Mouse (Mus musculus) telencephalon, adult 2 months (tissue): ENCODE data around the gene Tnnt3.

Source experiments
- DNase-seq: peaks from one replicate; pipeline ENCODE4 v3.0.0-alpha.2; 2011; ENCODE audit warnings: low read depth, low spot score

Tnnt3 gene

GRCm38 (mm10) chr7:142498575-142498974, at the start of gene Tnnt3:
Tnnt3 (plus strand) TSS chr7:142498836.
- DNase-seq, result no peak

GRCm38 (mm10) chr7:142449038-142449617, 49.5 kb upstream of the Tnnt3 start:
- no peak for DNase-seq

- DNase-seq, result no peak
Measured at GRCm38 (mm10) chr7:142454706-142455105, 43.9 kb upstream of the Tnnt3 start.

GRCm38 (mm10) chr7:142455251-142455650, 43.4 kb upstream of the Tnnt3 start:
- no peak for DNase-seq

- no peak for DNase-seq
Measured at GRCm38 (mm10) chr7:142456806-142457205, 41.8 kb upstream of the Tnnt3 start.

- DNase-seq, result no peak
Measured at GRCm38 (mm10) chr7:142457227-142457811, 41.3 kb upstream of the Tnnt3 start.

- no peak for DNase-seq
Measured at GRCm38 (mm10) chr7:142458026-142458425, 40.6 kb upstream of the Tnnt3 start.

- DNase-seq, result no peak
Measured at GRCm38 (mm10) chr7:142458676-142459298, 39.8 kb upstream of the Tnnt3 start.

GRCm38 (mm10) chr7:142459299-142459691, 39.3 kb upstream of the Tnnt3 start:
- no peak for DNase-seq

GRCm38 (mm10) chr7:142460636-142461077, 38.0 kb upstream of the Tnnt3 start, which contains the start of gene Lsp1:
Lsp1 (plus strand) TSS chr7:142460809.
- no peak for DNase-seq

GRCm38 (mm10) chr7:142461446-142461845, 37.2 kb upstream of the Tnnt3 start:
- DNase-seq, result no peak

- DNase-seq, result no peak
Measured at GRCm38 (mm10) chr7:142462190-142462589, 36.4 kb upstream of the Tnnt3 start.

GRCm38 (mm10) chr7:142462594-142463078, 36.0 kb upstream of the Tnnt3 start:
- DNase-seq, result no peak

GRCm38 (mm10) chr7:142470171-142470691, 28.4 kb upstream of the Tnnt3 start:
- no peak for DNase-seq

- DNase-seq, result no peak
Measured at GRCm38 (mm10) chr7:142470808-142471413, 27.7 kb upstream of the Tnnt3 start.

- DNase-seq, result no peak
Measured at GRCm38 (mm10) chr7:142471414-142471861, 27.2 kb upstream of the Tnnt3 start.

- DNase-seq, result no peak
Measured at GRCm38 (mm10) chr7:142471884-142472570, 26.6 kb upstream of the Tnnt3 start.

GRCm38 (mm10) chr7:142472936-142473335, 25.7 kb upstream of the Tnnt3 start:
- no peak for DNase-seq

GRCm38 (mm10) chr7:142473476-142473875, 25.2 kb upstream of the Tnnt3 start:
- no peak for DNase-seq

GRCm38 (mm10) chr7:142474799-142475198, 23.8 kb upstream of the Tnnt3 start:
- no peak for DNase-seq

GRCm38 (mm10) chr7:142475641-142476040, 23.0 kb upstream of the Tnnt3 start:
- no peak for DNase-seq

- DNase-seq, result no peak
Measured at GRCm38 (mm10) chr7:142476271-142476670, 22.4 kb upstream of the Tnnt3 start.
